Mouse (Mus musculus): ENCODE results near the gene Tomm20. TPM values are rescaled to one million over a fixed set of nuclear protein-coding genes. Genes with fewer than 3 reads are reported as not detected.
"Not testable (repeated sequence)": the region's sequence is repeated elsewhere in the genome, so short reads cannot be mapped to it uniquely, and the experiment has no call there.

Gene Tomm20
- polyA plus RNA-seq, 1 experiment = 111 TPM

- DNase-seq (ENCODE audit: low read depth) = no peak
- TF ChIP-seq CTCF (IDR thresholded peaks at IDR 0.05; ENCODE audit: borderline replicate concordance, extremely low read depth, insufficient read depth, insufficient read length) = 0 out of 2 replicates have a peak, but pooled peaks have one; percentile 0
- TF ChIP-seq POLR2A (IDR thresholded peaks at IDR 0.05; ENCODE audit: borderline replicate concordance, extremely low read depth, insufficient read depth, insufficient read length, poor library complexity, severe bottlenecking) = no peak
Measured at GRCm38 (mm10) chr8:126917179-126917905, 28.3 kb downstream of the Tomm20 start.

DNA sequence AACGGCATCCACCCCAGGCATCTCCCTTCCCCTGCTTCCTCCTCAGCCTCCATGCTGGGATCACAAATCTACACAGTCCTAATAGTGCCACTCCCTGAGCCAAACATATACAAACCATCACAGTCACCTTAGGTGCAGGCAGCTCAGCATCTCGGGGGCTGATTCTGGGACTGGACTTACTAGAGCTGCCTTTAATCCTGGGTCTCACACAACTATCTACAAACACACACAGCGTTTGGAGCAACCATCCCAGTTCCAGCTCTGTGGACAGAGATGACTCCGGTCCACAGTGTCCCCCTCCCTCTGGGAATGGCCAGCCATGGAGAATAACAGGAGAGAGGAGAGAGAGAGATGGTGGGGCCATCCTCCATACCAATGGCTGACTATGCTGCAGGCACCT lies 29.0 kb downstream of the Tomm20 start:
- TF ChIP-seq POLR2A (IDR thresholded peaks at IDR 0.05; ENCODE audit: borderline replicate concordance, extremely low read depth, insufficient read depth, insufficient read length, poor library complexity, severe bottlenecking) (no peak), CTCF (IDR thresholded peaks at IDR 0.05; ENCODE audit: borderline replicate concordance, extremely low read depth, insufficient read depth, insufficient read length) (no peak)
- DNase-seq (ENCODE audit: low read depth) = no peak

DNA sequence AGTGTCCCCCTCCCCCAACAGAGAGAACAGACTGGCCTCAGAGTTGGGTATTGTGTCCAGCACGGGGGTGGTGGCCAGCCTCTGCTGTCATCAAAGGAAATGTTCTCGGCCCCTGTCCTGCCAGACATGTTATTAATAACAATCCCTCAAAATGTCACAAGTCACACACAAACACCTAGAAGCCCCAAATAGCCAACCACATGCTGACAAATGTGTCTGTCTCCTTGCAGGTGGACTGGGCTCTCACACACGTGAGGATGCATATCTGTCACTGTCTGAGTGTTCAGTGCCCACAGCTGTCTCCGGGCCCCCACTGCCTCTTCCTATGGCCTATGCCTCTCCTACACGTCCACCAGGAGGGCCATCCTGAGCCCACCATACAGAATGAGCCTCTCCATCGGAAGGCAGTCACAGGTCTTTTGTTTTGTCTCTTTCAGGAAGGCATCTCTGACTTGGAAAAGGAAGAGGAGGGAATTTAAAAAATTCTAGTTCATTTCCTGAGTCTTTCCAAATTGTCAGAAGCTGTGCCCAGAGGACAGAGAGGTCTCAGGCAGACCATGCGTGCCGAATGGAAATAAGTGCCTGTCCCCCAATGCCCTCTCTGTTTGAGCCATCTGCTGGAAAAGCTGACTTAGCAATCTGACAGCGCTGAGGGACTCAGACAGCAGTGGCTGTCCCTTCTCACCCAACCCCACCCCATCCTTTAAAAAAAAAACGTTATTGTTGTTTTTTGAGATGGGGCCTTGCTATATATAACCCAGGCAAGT lies 30.9 kb downstream of the Tomm20 start:
- TF ChIP-seq POLR2A (IDR thresholded peaks at IDR 0.05; ENCODE audit: borderline replicate concordance, extremely low read depth, insufficient read depth, insufficient read length, poor library complexity, severe bottlenecking) (no peak), CTCF (IDR thresholded peaks at IDR 0.05; ENCODE audit: borderline replicate concordance, extremely low read depth, insufficient read depth, insufficient read length) (no peak)
- no peak for DNase-seq (ENCODE audit: low read depth)

- not testable (repeated sequence) for DNase-seq (ENCODE audit: low read depth)
Measured at GRCm38 (mm10) chr8:126914107-126914490, 31.5 kb downstream of the Tomm20 start.

GRCm38 (mm10) chr8:126913241-126914106 lies 32.2 kb downstream of the Tomm20 start:
- TF ChIP-seq POLR2A (IDR thresholded peaks at IDR 0.05; ENCODE audit: borderline replicate concordance, extremely low read depth, insufficient read depth, insufficient read length, poor library complexity, severe bottlenecking) = no peak
- DNase-seq (ENCODE audit: low read depth) = peak; percentile 71

DNA sequence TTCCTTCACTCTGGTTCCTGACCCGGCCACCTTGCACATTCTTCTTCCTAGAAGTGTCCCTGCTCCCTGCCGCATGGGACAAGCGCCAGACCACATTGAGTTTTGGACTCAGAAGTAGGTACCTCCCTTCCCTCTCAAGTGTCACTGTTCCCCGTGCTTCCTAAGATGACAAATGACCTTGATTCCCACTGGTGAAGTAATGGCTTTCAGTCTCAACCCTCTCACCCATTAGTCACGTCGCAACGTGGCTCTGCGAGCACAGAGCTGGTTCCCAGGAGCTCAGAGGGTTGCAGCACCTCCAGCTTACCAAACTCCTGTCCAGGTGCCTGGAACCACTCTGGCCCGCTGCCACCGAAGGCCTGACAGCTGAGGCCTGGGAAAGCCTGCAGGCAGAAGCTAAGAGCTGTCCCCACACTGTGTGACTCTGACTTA lies 36.3 kb downstream of the Tomm20 start:
- TF ChIP-seq CTCF (IDR thresholded peaks at IDR 0.05; ENCODE audit: borderline replicate concordance, extremely low read depth, insufficient read depth, insufficient read length) (no peak), POLR2A (IDR thresholded peaks at IDR 0.05; ENCODE audit: borderline replicate concordance, extremely low read depth, insufficient read depth, insufficient read length, poor library complexity, severe bottlenecking) (no peak)
- DNase-seq (ENCODE audit: low read depth) = no peak

DNA sequence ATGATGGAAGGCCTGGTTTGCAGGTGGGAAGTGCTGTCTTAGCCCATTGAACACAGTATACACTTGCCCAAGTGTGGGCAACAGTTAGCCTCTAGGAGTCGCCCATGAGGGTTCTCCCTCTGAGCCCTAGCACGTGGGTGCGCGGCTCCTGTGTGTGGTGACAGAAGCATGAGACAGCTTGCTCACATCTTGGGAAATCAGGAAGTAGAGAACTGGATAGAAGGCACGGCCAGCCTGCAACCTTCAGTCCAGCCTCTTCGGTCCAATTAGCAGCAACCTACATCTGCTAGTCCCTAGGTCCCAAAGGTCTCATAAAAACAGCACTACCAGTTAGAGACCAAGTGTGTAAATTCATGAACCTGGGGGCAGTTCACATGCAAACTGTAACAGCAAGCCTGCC lies 36.8 kb downstream of the Tomm20 start:
- TF ChIP-seq CTCF (IDR thresholded peaks at IDR 0.05; ENCODE audit: borderline replicate concordance, extremely low read depth, insufficient read depth, insufficient read length) (no peak), POLR2A (IDR thresholded peaks at IDR 0.05; ENCODE audit: borderline replicate concordance, extremely low read depth, insufficient read depth, insufficient read length, poor library complexity, severe bottlenecking) (no peak)
- no peak for DNase-seq (ENCODE audit: low read depth)

DNA sequence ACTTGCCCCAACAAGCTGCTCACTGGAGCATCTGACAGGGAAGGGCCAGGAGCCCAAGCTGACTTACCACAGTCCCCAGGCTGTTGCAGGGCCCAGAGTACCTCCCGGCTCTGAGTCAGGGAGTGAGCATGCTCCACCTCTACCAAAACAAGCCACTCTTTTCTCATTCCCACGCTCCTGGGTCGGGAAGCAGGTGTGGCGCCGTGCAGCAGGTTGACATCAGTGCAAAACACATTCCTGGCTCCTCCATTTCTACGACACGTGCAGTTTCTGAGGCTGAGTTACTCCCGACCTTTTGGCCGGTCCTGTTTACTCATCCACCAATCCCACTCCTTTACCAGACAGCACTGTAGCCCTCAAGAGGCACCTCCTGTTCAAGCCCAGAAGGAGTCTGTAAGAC lies 37.7 kb downstream of the Tomm20 start:
- TF ChIP-seq CTCF (IDR thresholded peaks at IDR 0.05; ENCODE audit: borderline replicate concordance, extremely low read depth, insufficient read depth, insufficient read length) (no peak), POLR2A (IDR thresholded peaks at IDR 0.05; ENCODE audit: borderline replicate concordance, extremely low read depth, insufficient read depth, insufficient read length, poor library complexity, severe bottlenecking) (no peak)
- no peak for DNase-seq (ENCODE audit: low read depth)

DNA sequence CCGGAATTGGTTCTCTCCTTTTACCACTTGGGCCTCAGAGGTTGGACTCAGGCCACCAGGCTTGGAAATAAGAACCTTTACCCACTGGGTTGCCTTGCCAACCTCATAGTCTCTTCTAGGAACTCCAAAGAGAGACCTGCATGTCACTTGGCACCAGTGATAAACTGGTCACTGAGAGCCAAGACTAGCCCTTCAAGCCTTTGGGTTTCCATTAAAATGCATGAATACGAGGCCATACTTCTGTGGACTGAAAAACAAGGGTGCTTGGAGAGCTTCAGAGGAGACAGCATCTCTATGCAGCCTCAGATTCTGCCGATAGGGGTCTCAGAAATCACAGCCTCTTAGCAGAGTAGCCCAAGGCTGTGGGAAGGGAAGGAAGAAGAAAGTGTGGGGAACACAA lies 38.3 kb downstream of the Tomm20 start:
- DNase-seq (ENCODE audit: low read depth) = peak; percentile 63
- TF ChIP-seq CTCF (IDR thresholded peaks at IDR 0.05; ENCODE audit: borderline replicate concordance, extremely low read depth, insufficient read depth, insufficient read length) = peak; percentile 10; the same call in 1 of the 2 replicates
- TF ChIP-seq POLR2A (IDR thresholded peaks at IDR 0.05; ENCODE audit: borderline replicate concordance, extremely low read depth, insufficient read depth, insufficient read length, poor library complexity, severe bottlenecking) = no peak

DNA sequence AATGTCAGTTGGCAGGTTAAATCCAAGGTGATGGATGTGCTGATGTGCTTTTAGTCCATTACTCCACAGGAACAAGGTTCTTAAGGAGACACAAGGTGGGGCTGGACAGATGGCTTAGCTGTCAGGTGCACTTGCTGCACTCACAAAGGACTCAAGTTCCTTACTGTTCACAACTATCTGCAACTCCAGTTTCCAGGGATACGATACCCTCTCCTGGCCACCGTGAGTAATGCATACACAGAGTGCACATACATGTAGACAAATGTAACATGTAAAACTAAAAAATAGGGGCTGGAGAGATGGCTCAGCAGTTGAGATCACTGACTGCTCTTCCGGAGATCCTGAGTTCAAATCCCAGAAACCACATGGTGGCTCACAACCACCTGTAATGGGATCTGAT lies 40.3 kb downstream of the Tomm20 start:
- DNase-seq (ENCODE audit: low read depth) = no peak
- no peak; the same call in 1 of the 2 replicates for TF ChIP-seq CTCF (IDR thresholded peaks at IDR 0.05; ENCODE audit: borderline replicate concordance, extremely low read depth, insufficient read depth, insufficient read length)
- TF ChIP-seq POLR2A (IDR thresholded peaks at IDR 0.05; ENCODE audit: borderline replicate concordance, extremely low read depth, insufficient read depth, insufficient read length, poor library complexity, severe bottlenecking) = no peak

- DNase-seq (ENCODE audit: low read depth) = no peak
- TF ChIP-seq POLR2A (IDR thresholded peaks at IDR 0.05; ENCODE audit: borderline replicate concordance, extremely low read depth, insufficient read depth, insufficient read length, poor library complexity, severe bottlenecking) (no peak), CTCF (IDR thresholded peaks at IDR 0.05; ENCODE audit: borderline replicate concordance, extremely low read depth, insufficient read depth, insufficient read length) (no peak)
Measured at GRCm38 (mm10) chr8:126903927-126904326, 41.7 kb downstream of the Tomm20 start.

Measured in brain, embryonic 14.5 days (tissue).